ENCODE assay signal across 8 mouse cellular contexts in genomic region chr1:155006539-155007486, GRCm38 (mm10).
DNase-seq lines count a peak whose midpoint lies in the region; ATAC-seq and TF ChIP-seq lines count a peak whose summit lies in the region.

No protein-coding gene starts in this region.

- H3K4me1 ChIP-seq in forebrain, embryonic 11.5 days (replicated peaks; ENCODE audit: control insufficient read depth, insufficient read depth, low read length): no peaks in the 10 kb centered on the region
- H3K4me1 ChIP-seq in liver, postnatal 0 days (ENCODE audit: insufficient read depth): no peaks in the 10 kb centered on the region
- 0 out of 2 replicates have a peak, but pooled peaks cover 4% of the 10 kb centered on the region for H3K4me1 ChIP-seq in neural tube, embryonic 15.5 days

- no peaks in the 10 kb centered on the region for H3K36me3 ChIP-seq in forebrain, embryonic 11.5 days (ENCODE audit: control insufficient read depth, insufficient read depth, low read length)
- no peaks in the 10 kb centered on the region for H3K36me3 ChIP-seq in liver, postnatal 0 days (replicated peaks; ENCODE audit: insufficient read depth, low read length)
- no peaks in the 10 kb centered on the region for H3K36me3 ChIP-seq in neural tube, embryonic 15.5 days

- H3K9ac ChIP-seq in forebrain, embryonic 11.5 days (ENCODE audit: low read length): no peak overlapping the region
- H3K9ac ChIP-seq in liver, postnatal 0 days (replicated peaks): no peak overlapping the region
- no peak overlapping the region for H3K9ac ChIP-seq in neural tube, embryonic 15.5 days (replicated peaks)

- intact Hi-C loops in heart, postnatal 14 days (cut with DNase I): loop anchor here (1.0 to 10.0 kb wide), 3 partner anchors 125 to 722 kb away; partner anchors contain the start of gene Cacna1e

- no peak overlapping the region for H3K27ac ChIP-seq in forebrain, embryonic 11.5 days (ENCODE audit: low read depth, low read length)
- H3K27ac ChIP-seq in liver, postnatal 0 days (ENCODE audit: low read depth): no peak overlapping the region
- H3K27ac ChIP-seq in neural tube, embryonic 15.5 days (replicated peaks): no peak overlapping the region

- H3K4me3 ChIP-seq in forebrain, embryonic 11.5 days (ENCODE audit: low read depth, low read length): no peak overlapping the region
- no peak overlapping the region for H3K4me3 ChIP-seq in liver, postnatal 0 days (ENCODE audit: low read depth, low read length)
- no peak overlapping the region for H3K4me3 ChIP-seq in neural tube, embryonic 15.5 days (replicated peaks)

- no peak overlapping the region for H3K4me2 ChIP-seq in forebrain, embryonic 11.5 days (ENCODE audit: low read depth, low read length, severe bottlenecking)
- no peak overlapping the region for H3K4me2 ChIP-seq in liver, postnatal 0 days (ENCODE audit: low read depth, low read length)
- no peak overlapping the region for H3K4me2 ChIP-seq in neural tube, embryonic 15.5 days

- peak; percentile 76 to 82 for DNase-seq in CD8-positive naive resting alpha-beta T cell, adult 2 months (ENCODE audit: low read depth in 2 of 2, low spot score in 2 of 2)
- DNase-seq in c-Kit-positive CD71-negative TER-119-negative erythroid progenitor cells, embryonic 14.5 days (ENCODE audit: low read depth): peak; percentile 64
- peak; percentile 92 for DNase-seq in forebrain, embryonic 11.5 days (ENCODE audit: low spot score)
- DNase-seq in heart, postnatal 14 days: peak; percentile 87 to 92
- DNase-seq in large intestine, adult 2 months (ENCODE audit: low read depth, low spot score): peak; percentile 27
- DNase-seq in liver, postnatal 0 days: peak; percentile 85
- DNase-seq in testis, postnatal 10 days (ENCODE audit: low spot score): peak; percentile 91

- peak; percentile 99 for TF ChIP-seq CTCF in liver, postnatal 0 days (IDR thresholded peaks at IDR 0.05; ENCODE audit: low read depth)

- 21% methylated on average over 16 of the region's 16 CpGs for WGBS in forebrain, embryonic 11.5 days
- WGBS in large intestine, adult 2 months: 18% methylated on average over 16 of the region's 16 CpGs
- WGBS in liver, postnatal 0 days (ENCODE audit: insufficient replicate concordance): 17% methylated on average over 16 of the region's 16 CpGs
- WGBS in neural tube, embryonic 15.5 days: 17% methylated on average over 16 of the region's 16 CpGs

- TF ChIP-seq EP300 in liver, postnatal 0 days (IDR thresholded peaks at IDR 0.05; ENCODE audit: low read depth): no peak

- H3K27me3 ChIP-seq in forebrain, embryonic 11.5 days (ENCODE audit: control insufficient read depth, insufficient read depth, low read length): no peaks in the 10 kb centered on the region
- no peaks in the 10 kb centered on the region for H3K27me3 ChIP-seq in liver, postnatal 0 days (ENCODE audit: insufficient read depth, low read length)
- no peaks in the 10 kb centered on the region for H3K27me3 ChIP-seq in neural tube, embryonic 15.5 days (replicated peaks)

- peak; percentile 76 for ATAC-seq in forebrain, embryonic 11.5 days (replicated peaks; ENCODE audit: low FRiP score)
- peak; percentile 60 for ATAC-seq in liver, postnatal 0 days
- ATAC-seq in neural tube, embryonic 15.5 days (ENCODE audit: low FRiP score): peak; percentile 81

- H3K9me3 ChIP-seq in forebrain, embryonic 11.5 days (ENCODE audit: control insufficient read depth, low read length): no peaks in the 10 kb centered on the region
- no peaks in the 10 kb centered on the region for H3K9me3 ChIP-seq in liver, postnatal 0 days (ENCODE audit: low read length)
- H3K9me3 ChIP-seq in neural tube, embryonic 15.5 days (replicated peaks): no peaks in the 10 kb centered on the region

Comparison
In these comparisons a context has a peak if more than half of its experiments do, and no peak if none do; other contexts are left out.
1. DNase-seq: peak in every context shown above with its lines; median percentile 92 in forebrain, embryonic 11.5 days; 91 in testis, postnatal 10 days; 90 in heart, postnatal 14 days; 85 in liver, postnatal 0 days; 79 in CD8-positive naive resting alpha-beta T cell, adult 2 months; 64 in c-Kit-positive CD71-negative TER-119-negative erythroid progenitor cells, embryonic 14.5 days; 27 in large intestine, adult 2 months.